8 mouse cellular contexts compared by ENCODE assay signal in the genomic region with DNA sequence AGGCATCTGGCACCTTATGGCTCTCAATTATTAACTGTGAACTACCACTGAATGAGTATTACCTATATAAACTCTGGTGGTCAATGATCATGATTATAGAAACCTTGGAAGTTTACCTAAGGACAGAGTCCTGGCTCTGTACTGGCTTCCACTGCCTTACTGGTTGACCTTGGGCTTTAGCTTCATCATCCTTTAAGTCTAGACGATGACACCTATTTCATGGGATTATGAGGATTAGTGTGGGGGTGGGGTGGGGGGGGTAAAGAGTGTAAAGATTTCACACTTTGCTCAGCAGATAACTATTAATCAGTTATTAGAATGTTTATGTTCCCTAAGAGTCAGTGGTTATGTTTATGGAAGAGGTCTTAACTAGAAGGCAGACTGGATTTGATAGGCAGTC. TPM values are rescaled to one million over a fixed set of nuclear protein-coding genes. Genes with fewer than 3 reads are reported as not detected.
DNase-seq lines count a peak whose midpoint lies in the region; ATAC-seq and TF ChIP-seq lines count a peak whose summit lies in the region.

No protein-coding gene starts in this region.

- peak overlapping the region; percentile 90 for H3K9ac ChIP-seq in kidney, postnatal 0 days (ENCODE audit: low read depth, low read length)
- H3K9ac ChIP-seq in embryonic facial prominence, embryonic 11.5 days (replicated peaks; ENCODE audit: low read length), result peak overlapping the region; percentile 93
- peak overlapping the region; percentile 95 for H3K9ac ChIP-seq in hindbrain, embryonic 16.5 days (ENCODE audit: low read depth, low read length)
- peak overlapping the region; percentile 76 for H3K9ac ChIP-seq in midbrain, embryonic 15.5 days

- peak overlapping the region; percentile 92 for H3K27ac ChIP-seq in kidney, postnatal 0 days
- H3K27ac ChIP-seq in embryonic facial prominence, embryonic 11.5 days (replicated peaks; ENCODE audit: low read depth, low read length), result peak overlapping the region; percentile 87; the same call in 1 of the 2 replicates
- peak overlapping the region; percentile 93 for H3K27ac ChIP-seq in hindbrain, embryonic 16.5 days (ENCODE audit: low read depth, low read length)
- H3K27ac ChIP-seq in midbrain, embryonic 15.5 days, result peak overlapping the region; percentile 82

- TF ChIP-seq CTCF in kidney, postnatal 0 days (IDR thresholded peaks at IDR 0.05; ENCODE audit: low read depth), result no peak

- H3K4me1 ChIP-seq in kidney, postnatal 0 days (replicated peaks; ENCODE audit: insufficient read depth, low read length), result peaks cover 6% of the 10 kb centered on the region
- no peaks in the 10 kb centered on the region; the same call in 1 of the 2 replicates for H3K4me1 ChIP-seq in embryonic facial prominence, embryonic 11.5 days (ENCODE audit: control insufficient read depth, insufficient read depth, low read length)
- peaks cover 14% of the 10 kb centered on the region for H3K4me1 ChIP-seq in hindbrain, embryonic 16.5 days (ENCODE audit: control insufficient read depth, insufficient read depth, low read depth, low read length)
- H3K4me1 ChIP-seq in midbrain, embryonic 15.5 days, result peaks cover 14% of the 10 kb centered on the region

- DNase-seq in kidney, postnatal 0 days (ENCODE audit: low spot score), result no peak
- DNase-seq in kidney, postnatal 25 days, result no peak
- no peak for DNase-seq in embryonic facial prominence, embryonic 11.5 days (ENCODE audit: low spot score)
- DNase-seq in adrenal gland, postnatal 4 days (ENCODE audit: low spot score in 2 of 2), result no peak
- no peak for DNase-seq in frontal cortex, adult 2 months (ENCODE audit: extremely low spot score in 1 of 2, low spot score in 1 of 2)
- DNase-seq in urinary bladder, postnatal 25 days (ENCODE audit: low spot score), result no peak

- H3K4me3 ChIP-seq in kidney, postnatal 0 days (replicated peaks; ENCODE audit: low read depth, low read length), result peak overlapping the region; percentile 77
- peak overlapping the region; percentile 71 for H3K4me3 ChIP-seq in embryonic facial prominence, embryonic 11.5 days (ENCODE audit: low read depth, low read length)
- H3K4me3 ChIP-seq in hindbrain, embryonic 16.5 days (ENCODE audit: low read length), result peak overlapping the region; percentile 95
- H3K4me3 ChIP-seq in midbrain, embryonic 15.5 days, result peak overlapping the region; percentile 81

- H3K36me3 ChIP-seq in kidney, postnatal 0 days (ENCODE audit: insufficient read depth, low read length), result peaks cover 14% of the 10 kb centered on the region; the same call in 1 of the 2 replicates
- H3K36me3 ChIP-seq in embryonic facial prominence, embryonic 11.5 days (replicated peaks; ENCODE audit: control insufficient read depth, insufficient read depth, low read depth, low read length), result peaks cover 6% of the 10 kb centered on the region
- peaks cover 10% of the 10 kb centered on the region for H3K36me3 ChIP-seq in hindbrain, embryonic 16.5 days (ENCODE audit: control insufficient read depth, insufficient read depth, low read length)
- H3K36me3 ChIP-seq in midbrain, embryonic 15.5 days (replicated peaks), result peaks cover 11% of the 10 kb centered on the region; the same call in 1 of the 2 replicates

- no peaks in the 10 kb centered on the region for H3K9me3 ChIP-seq in kidney, postnatal 0 days (replicated peaks; ENCODE audit: low read length)
- no peaks in the 10 kb centered on the region for H3K9me3 ChIP-seq in embryonic facial prominence, embryonic 11.5 days (replicated peaks; ENCODE audit: control insufficient read depth, low read length)
- H3K9me3 ChIP-seq in hindbrain, embryonic 16.5 days (ENCODE audit: control insufficient read depth, low read length), result no peaks in the 10 kb centered on the region
- no peaks in the 10 kb centered on the region for H3K9me3 ChIP-seq in midbrain, embryonic 15.5 days

- no peak for ATAC-seq in kidney, postnatal 0 days (replicated peaks; ENCODE audit: low FRiP score, low read depth)
- no peak; the same call in 1 of the 2 replicates for ATAC-seq in embryonic facial prominence, embryonic 11.5 days (replicated peaks; ENCODE audit: insufficient number of reproducible peaks, low FRiP score, low TSS enrichment, low read depth)
- ATAC-seq in hindbrain, embryonic 16.5 days, result no peak
- peak; percentile 29 for ATAC-seq in midbrain, embryonic 15.5 days (replicated peaks)

- 63% methylated on average over 1 of the region's 1 CpGs for WGBS in kidney, postnatal 0 days
- WGBS in embryonic facial prominence, embryonic 11.5 days, result 46% methylated on average over 1 of the region's 1 CpGs
- WGBS in hindbrain, embryonic 16.5 days, result 53% methylated on average over 1 of the region's 1 CpGs
- WGBS in midbrain, embryonic 15.5 days, result 29% methylated on average over 1 of the region's 1 CpGs

- peak overlapping the region; percentile 68 for H3K4me2 ChIP-seq in kidney, postnatal 0 days (ENCODE audit: low read length)
- H3K4me2 ChIP-seq in embryonic facial prominence, embryonic 11.5 days (ENCODE audit: low read depth, low read length), result peak overlapping the region; percentile 75
- H3K4me2 ChIP-seq in hindbrain, embryonic 16.5 days (ENCODE audit: low read length), result peak overlapping the region; percentile 70
- H3K4me2 ChIP-seq in midbrain, embryonic 15.5 days, result peak overlapping the region; percentile 94

- H3K27me3 ChIP-seq in kidney, postnatal 0 days (ENCODE audit: insufficient read depth, low read length), result no peaks in the 10 kb centered on the region
- H3K27me3 ChIP-seq in embryonic facial prominence, embryonic 11.5 days (ENCODE audit: control insufficient read depth, insufficient read depth, low read length), result no peaks in the 10 kb centered on the region
- H3K27me3 ChIP-seq in hindbrain, embryonic 16.5 days (replicated peaks; ENCODE audit: control insufficient read depth, insufficient read depth, low read length), result no peaks in the 10 kb centered on the region
- H3K27me3 ChIP-seq in midbrain, embryonic 15.5 days (replicated peaks), result no peaks in the 10 kb centered on the region

RNA-seq across cellular contexts. Expression of a gene that starts 0.5 kb away (rescaled TPM):
- 223 and 238 TPM in 2 replicates for polyA plus RNA-seq in kidney, postnatal 0 days (2015; fragmentation: Nextera tagmentation; extraction: Ambion mirVana)
- polyA plus RNA-seq in embryonic facial prominence, embryonic 11.5 days (2014; fragmentation: Nextera tagmentation; extraction: Ambion mirVana), result 458 and 477 TPM in 2 replicates
- 263 and 273 TPM in 2 replicates for polyA plus RNA-seq in hindbrain, embryonic 16.5 days (2015; fragmentation: Nextera tagmentation; extraction: Ambion mirVana)
- polyA plus RNA-seq in midbrain, embryonic 15.5 days (2015; fragmentation: Nextera tagmentation; extraction: Ambion mirVana), result 269 and 275 TPM in 2 replicates
- total RNA-seq in adrenal gland, postnatal 4 days (2021), result 100 to 1,000 TPM; 193 to 196 TPM
- 63.7 and 77.8 TPM in 2 replicates for polyA plus RNA-seq in frontal cortex, adult 2 months (2012; rRNA removed)

RNA-seq across cellular contexts. Expression of a gene that starts 7.6 kb away (rescaled TPM):
- 390 and 427 TPM in 2 replicates for polyA plus RNA-seq in kidney, postnatal 0 days (2015; fragmentation: Nextera tagmentation; extraction: Ambion mirVana)
- 402 and 452 TPM in 2 replicates for polyA plus RNA-seq in embryonic facial prominence, embryonic 11.5 days (2014; fragmentation: Nextera tagmentation; extraction: Ambion mirVana)
- 236 and 237 TPM in 2 replicates for polyA plus RNA-seq in hindbrain, embryonic 16.5 days (2015; fragmentation: Nextera tagmentation; extraction: Ambion mirVana)
- polyA plus RNA-seq in midbrain, embryonic 15.5 days (2015; fragmentation: Nextera tagmentation; extraction: Ambion mirVana), result 241 and 245 TPM in 2 replicates
- 100 to 1,000 TPM; 110 to 113 TPM for total RNA-seq in adrenal gland, postnatal 4 days (2021)
- polyA plus RNA-seq in frontal cortex, adult 2 months (2012; rRNA removed), result 39.1 and 46.5 TPM in 2 replicates

RNA-seq across cellular contexts. Expression of a gene that starts 7.9 kb away (rescaled TPM):
- 34.8 and 36.5 TPM in 2 replicates for polyA plus RNA-seq in kidney, postnatal 0 days (2015; fragmentation: Nextera tagmentation; extraction: Ambion mirVana)
- polyA plus RNA-seq in embryonic facial prominence, embryonic 11.5 days (2014; fragmentation: Nextera tagmentation; extraction: Ambion mirVana), result 9.5 and 9.8 TPM in 2 replicates
- polyA plus RNA-seq in hindbrain, embryonic 16.5 days (2015; fragmentation: Nextera tagmentation; extraction: Ambion mirVana), result 5.4 TPM in 2 replicates
- 2.6 and 3.6 TPM in 2 replicates for polyA plus RNA-seq in midbrain, embryonic 15.5 days (2015; fragmentation: Nextera tagmentation; extraction: Ambion mirVana)
- total RNA-seq in adrenal gland, postnatal 4 days (2021), result 10 to 100 TPM; 45.7 to 50.1 TPM
- 3.8 and 6.4 TPM in 2 replicates for polyA plus RNA-seq in frontal cortex, adult 2 months (2012; rRNA removed)

RNA-seq across cellular contexts. Expression of a gene that starts 17.5 kb away (rescaled TPM):
- polyA plus RNA-seq in kidney, postnatal 0 days (2015; fragmentation: Nextera tagmentation; extraction: Ambion mirVana), result 4.0 and 4.3 TPM in 2 replicates
- 2.5 and 4.1 TPM in 2 replicates for polyA plus RNA-seq in embryonic facial prominence, embryonic 11.5 days (2014; fragmentation: Nextera tagmentation; extraction: Ambion mirVana)
- 4.6 and 5.7 TPM in 2 replicates for polyA plus RNA-seq in hindbrain, embryonic 16.5 days (2015; fragmentation: Nextera tagmentation; extraction: Ambion mirVana)
- 4.0 and 5.6 TPM in 2 replicates for polyA plus RNA-seq in midbrain, embryonic 15.5 days (2015; fragmentation: Nextera tagmentation; extraction: Ambion mirVana)
- total RNA-seq in adrenal gland, postnatal 4 days (2021), result 10 to 100 TPM; 20.6 to 22.5 TPM
- polyA plus RNA-seq in frontal cortex, adult 2 months (2012; rRNA removed), result 4.1 and 4.5 TPM in 2 replicates

RNA-seq across cellular contexts. Expression of a gene that starts 18.0 kb away (rescaled TPM):
- polyA plus RNA-seq in kidney, postnatal 0 days (2015; fragmentation: Nextera tagmentation; extraction: Ambion mirVana), result 3.4 and 3.7 TPM in 2 replicates
- 4.8 TPM in 2 replicates for polyA plus RNA-seq in embryonic facial prominence, embryonic 11.5 days (2014; fragmentation: Nextera tagmentation; extraction: Ambion mirVana)
- 7.8 and 9.7 TPM in 2 replicates for polyA plus RNA-seq in hindbrain, embryonic 16.5 days (2015; fragmentation: Nextera tagmentation; extraction: Ambion mirVana)
- 7.0 and 7.6 TPM in 2 replicates for polyA plus RNA-seq in midbrain, embryonic 15.5 days (2015; fragmentation: Nextera tagmentation; extraction: Ambion mirVana)
- 10 to 100 TPM; 20.6 to 21.9 TPM for total RNA-seq in adrenal gland, postnatal 4 days (2021)
- 59.0 and 60.0 TPM in 2 replicates for polyA plus RNA-seq in frontal cortex, adult 2 months (2012; rRNA removed)
